Mouse (Mus musculus) v-Abl transformed pro-B cells (cell line): ENCODE measurements around the gene Aqp7.

Source experiments
- in situ Hi-C, 2 experiments: fragments of 400-800 bp; cut with MboI; formaldehyde crosslinking; loops; one replicate each; pipeline ENCODE4 v1.15.1; 2025; ENCODE audit not compliant: unreplicated experiment in 2 of 2

The Aqp7 gene

GRCm38 (mm10) chr4:41026086-41026787 lies 21.7 kb downstream of the Aqp7 start:
- in situ Hi-C loops = no loop called here

- in situ Hi-C loops = no loop called here
Measured at GRCm38 (mm10) chr4:41021094-41021493, 26.8 kb downstream of the Aqp7 start.

- in situ Hi-C loops = no loop called here
Measured at GRCm38 (mm10) chr4:41015798-41016197, 32.1 kb downstream of the Aqp7 start.

GRCm38 (mm10) chr4:41013351-41013750 lies 34.6 kb downstream of the Aqp7 start:
- in situ Hi-C loops = no loop called here

- in situ Hi-C loops = no loop called here
Measured at GRCm38 (mm10) chr4:41000842-41001639, 46.9 kb downstream of the Aqp7 start.

- in situ Hi-C loops = no loop called here
Measured at GRCm38 (mm10) chr4:41000271-41000670, 47.7 kb downstream of the Aqp7 start.

- in situ Hi-C loops = loop anchor here in 1 of 2 experiments (10.0 kb wide), 1 partner anchor 1987 kb away; no protein-coding TSS in a partner anchor
Measured at GRCm38 (mm10) chr4:40997916-40998315, 50.0 kb downstream of the Aqp7 start.

GRCm38 (mm10) chr4:40996302-40996701 lies 51.6 kb downstream of the Aqp7 start:
- in situ Hi-C loops = loop anchor here in 1 of 2 experiments (10.0 kb wide), 1 partner anchor 1988 kb away; no protein-coding TSS in a partner anchor

GRCm38 (mm10) chr4:40989633-40990032 lies 58.3 kb downstream of the Aqp7 start:
- in situ Hi-C loops = loop anchor here in 1 of 2 experiments (10.0 kb wide), 1 partner anchor 1995 kb away; no protein-coding TSS in a partner anchor

- in situ Hi-C loops = no loop called here
Measured at GRCm38 (mm10) chr4:40983686-40984085, 64.3 kb downstream of the Aqp7 start.
